Mouse (Mus musculus) intestine, postnatal 0 days (tissue): ENCODE results near the gene Cacna1g. TPM values are rescaled to one million over a fixed set of nuclear protein-coding genes. Genes with fewer than 3 reads are reported as not detected.

Experiments
- ATAC-seq: fragments of 200-750 bp; cut with Nextera tagmentation; 2 replicates; pipeline ENCODE4 v1.8.0; 2017; ENCODE audit warnings: mild to moderate bottlenecking, moderate TSS enrichment, moderate library complexity
- H3K27ac ChIP-seq: fragments of 300-500 bp; sonication (generic); 2 replicates; pipeline ENCODE4 v1.5.1; 2014; ENCODE audit warnings: mild to moderate bottlenecking, low read depth, low read length, moderate library complexity
- H3K27me3 ChIP-seq: fragments of 300-500 bp; sonication (generic); replicated peaks from 2 replicates; pipeline ENCODE4 v1.6.1; 2014; ENCODE audit warnings: low read length, mixed read lengths; ENCODE audit not compliant: control insufficient read depth, insufficient read depth
- H3K36me3 ChIP-seq: fragments of 300-500 bp; sonication (generic); 2 replicates; pipeline ENCODE4 v1.6.1; 2014; ENCODE audit warnings: mild to moderate bottlenecking, moderate library complexity; ENCODE audit not compliant: control insufficient read depth, insufficient read depth
- H3K4me1 ChIP-seq: fragments of 300-500 bp; sonication (generic); replicated peaks from 2 replicates; pipeline ENCODE4 v1.6.1; 2014; ENCODE audit warnings: antibody characterized with exemption, low read length, mixed read lengths; ENCODE audit not compliant: control insufficient read depth, insufficient read depth
- H3K4me2 ChIP-seq: fragments of 300-500 bp; sonication (generic); replicated peaks from 2 replicates; pipeline ENCODE4 v1.6.1; 2014; ENCODE audit warnings: low read depth, mild to moderate bottlenecking, moderate library complexity
- H3K4me3 ChIP-seq: fragments of 300-500 bp; sonication (generic); 2 replicates; pipeline ENCODE4 v1.5.1; 2014; ENCODE audit warnings: low read depth, low read length
- H3K9ac ChIP-seq: fragments of 300-500 bp; sonication (generic); 2 replicates; pipeline ENCODE4 v1.6.1; 2014; ENCODE audit warnings: mild to moderate bottlenecking, low read depth, low read length
- H3K9me3 ChIP-seq: fragments of 300-500 bp; sonication (generic); 2 replicates; pipeline ENCODE4 v1.6.1; 2016; ENCODE audit warnings: mixed run types; ENCODE audit not compliant: control insufficient read depth
- CTCF ChIP-seq: sonication (generic); IDR thresholded peaks from 2 replicates; pipeline ENCODE4 v1.5.1; 2016; ENCODE audit warnings: low read depth, mild to moderate bottlenecking, control low read depth, antibody characterized with exemption, moderate library complexity
- WGBS: fragments of 180-500 bp; shearing (Covaris S2); extraction: QIAGEN DNeasy Blood & Tissue Kit; methylation state at CpG from one replicate; pipeline ENCODE4 v1.1.7; 2014; 5-methylcytosine and 5-hydroxymethylcytosine counted together
- polyA plus RNA-seq: library from polyadenylated mRNA; unstranded; fragments of >200 nt; fragmentation: Nextera tagmentation; extraction: Ambion mirVana; gene quantifications from 2 replicates; pipeline ENCODE4 v1.2.1, GENCODE M21; 2015

Cacna1g gene
- polyA plus RNA-seq, 1 experiment from 2014 or later = 1.2 TPM

DNA sequence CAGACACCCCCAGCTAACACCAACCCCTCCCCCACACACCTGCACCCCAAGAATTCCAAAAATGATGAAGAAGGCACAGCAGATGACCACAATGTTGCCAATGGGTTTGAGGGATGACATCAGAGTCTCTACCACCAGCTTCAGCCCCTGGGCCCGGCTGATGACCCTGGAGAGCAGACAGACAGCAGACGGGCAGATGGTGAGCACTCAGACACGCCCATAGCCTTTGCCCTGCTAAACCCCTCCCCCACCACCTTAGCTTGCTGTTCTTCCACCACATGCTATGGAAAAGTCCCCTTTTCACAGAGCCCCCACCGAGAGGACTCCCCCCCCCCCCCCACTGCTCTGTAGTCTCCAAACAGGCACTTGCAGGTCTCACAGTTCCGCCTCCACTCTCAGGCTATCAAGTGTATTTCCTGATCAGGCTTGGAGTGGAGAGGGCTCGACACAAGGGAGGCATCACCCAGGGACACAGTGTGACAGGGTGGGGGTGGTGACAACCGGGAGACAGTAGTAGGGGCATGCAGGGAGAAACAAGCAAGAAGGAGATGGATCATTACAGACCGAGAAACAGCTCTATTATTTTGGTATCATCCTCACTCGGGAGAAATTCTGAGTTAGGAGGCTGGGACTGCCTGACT is 44.9 kb downstream of the Cacna1g start:
- no peak overlapping the region for H3K4me3 ChIP-seq
- ATAC-seq = no peak
- no peaks in the 10 kb centered on the region for H3K9me3 ChIP-seq
- 30% methylated on average over 9 of the region's 9 CpGs for WGBS
- H3K4me1 ChIP-seq = no peaks in the 10 kb centered on the region; the same call in 1 of the 2 replicates
- H3K27me3 ChIP-seq = peaks cover 12% of the 10 kb centered on the region; the same call in 1 of the 2 replicates
- no peak overlapping the region for H3K4me2 ChIP-seq
- no peak overlapping the region for H3K9ac ChIP-seq
- TF ChIP-seq CTCF = no peak
- no peak overlapping the region for H3K27ac ChIP-seq
- peaks cover 3% of the 10 kb centered on the region; the same call in 1 of the 2 replicates for H3K36me3 ChIP-seq

DNA sequence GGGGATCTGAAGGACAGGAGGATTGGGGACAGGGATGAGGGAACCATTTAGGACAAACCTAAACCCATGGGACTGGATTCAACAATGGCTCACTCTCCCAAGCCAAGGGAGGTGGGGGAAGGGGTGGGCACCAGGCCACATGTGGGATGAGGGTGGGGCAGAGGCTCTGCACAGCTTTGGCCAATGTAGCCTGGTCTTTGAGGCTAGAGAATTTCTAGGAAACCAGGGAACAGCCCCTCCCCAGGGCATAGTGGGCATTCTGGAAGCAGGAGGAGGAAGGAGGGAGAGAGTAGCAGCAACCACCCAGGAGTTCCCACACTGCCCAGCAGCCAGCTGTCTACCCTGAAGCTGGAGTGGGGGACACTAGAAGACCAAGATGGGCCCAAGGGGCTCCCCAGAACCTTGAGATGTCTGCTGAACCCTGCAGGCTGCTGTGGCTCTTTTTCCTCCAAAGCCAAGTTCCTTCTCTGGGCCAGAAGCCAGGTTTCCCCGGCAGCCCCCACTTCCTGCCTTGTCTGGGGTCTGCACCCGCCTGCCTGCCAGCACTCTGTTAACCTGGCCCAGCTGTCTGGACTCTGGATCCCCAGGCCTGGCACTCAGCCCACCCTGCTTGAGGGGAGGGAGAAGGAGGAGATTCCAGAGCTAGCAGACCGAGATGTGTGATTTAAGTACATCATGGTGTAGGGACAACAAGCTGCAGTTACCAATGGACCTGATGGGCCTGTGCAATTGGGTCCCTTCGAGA is 45.7 kb downstream of the Cacna1g start:
- Histone ChIP-seq H3K9ac (no peak overlapping the region), H3K9me3 (no peaks in the 10 kb centered on the region), H3K36me3 (no peaks in the 10 kb centered on the region), H3K4me2 (no peak overlapping the region), H3K4me1 (no peaks in the 10 kb centered on the region; the same call in 1 of the 2 replicates), H3K27ac (peak overlapping the region; percentile 23; the same call in 1 of the 2 replicates), H3K27me3 (peaks cover 5% of the 10 kb centered on the region; the same call in 1 of the 2 replicates), H3K4me3 (no peak overlapping the region)
- 34% methylated on average over 4 of the region's 4 CpGs for WGBS
- ATAC-seq = 0 out of 2 replicates have a peak, but pooled peaks have one; percentile 37
- TF ChIP-seq CTCF = no peak

DNA sequence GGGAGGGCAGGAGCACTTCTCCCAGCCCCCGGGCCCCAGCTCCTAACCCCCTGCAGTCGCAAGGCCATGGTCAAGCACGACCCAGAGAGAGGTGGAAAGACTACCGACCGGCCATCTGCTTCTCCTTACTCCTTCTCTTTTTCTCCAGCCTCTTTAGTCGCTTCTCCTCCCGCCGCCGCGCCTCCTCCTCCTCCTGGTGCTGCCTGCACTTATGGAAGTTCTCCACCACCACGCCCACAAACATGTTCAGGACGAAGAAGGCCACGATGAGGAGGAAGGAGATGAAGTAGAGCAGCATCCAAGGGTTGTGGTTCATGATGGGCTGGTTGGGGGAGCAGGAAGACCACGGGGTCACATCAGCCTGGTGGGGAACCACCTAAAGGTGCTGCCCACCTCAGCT is 48.3 kb downstream of the Cacna1g start:
- no peaks in the 10 kb centered on the region for H3K36me3 ChIP-seq
- ATAC-seq = no peak
- no peaks in the 10 kb centered on the region; the same call in 1 of the 2 replicates for H3K4me1 ChIP-seq
- no peak overlapping the region for H3K4me2 ChIP-seq
- H3K9me3 ChIP-seq = no peaks in the 10 kb centered on the region
- no peak overlapping the region for H3K4me3 ChIP-seq
- H3K9ac ChIP-seq = no peak overlapping the region
- WGBS = 53% methylated on average over 14 of the region's 14 CpGs
- TF ChIP-seq CTCF = no peak
- H3K27me3 ChIP-seq = no peaks in the 10 kb centered on the region
- H3K27ac ChIP-seq = no peak overlapping the region

- no peaks in the 10 kb centered on the region for H3K36me3 ChIP-seq
- no peak overlapping the region for H3K27ac ChIP-seq
- ATAC-seq = peak; percentile 57
- H3K4me3 ChIP-seq = no peak overlapping the region
- no peak overlapping the region for H3K9ac ChIP-seq
- H3K9me3 ChIP-seq = no peaks in the 10 kb centered on the region
- H3K4me1 ChIP-seq = no peaks in the 10 kb centered on the region; the same call in 1 of the 2 replicates
- no peak overlapping the region for H3K4me2 ChIP-seq
- no peak for TF ChIP-seq CTCF
- H3K27me3 ChIP-seq = no peaks in the 10 kb centered on the region
- WGBS = 38% methylated on average over 5 of the region's 5 CpGs
These were observed 48.8 kb downstream of the Cacna1g start for GRCm38 (mm10) chr11:94425215-94425614.

- 57% methylated on average over 15 of the region's 15 CpGs for WGBS
- H3K27me3 ChIP-seq = no peaks in the 10 kb centered on the region
- no peaks in the 10 kb centered on the region for H3K9me3 ChIP-seq
- no peaks in the 10 kb centered on the region for H3K36me3 ChIP-seq
- no peak overlapping the region for H3K27ac ChIP-seq
- no peak overlapping the region for H3K9ac ChIP-seq
- ATAC-seq = no peak
- H3K4me1 ChIP-seq = no peaks in the 10 kb centered on the region; the same call in 1 of the 2 replicates
- H3K4me3 ChIP-seq = no peak overlapping the region
- no peak for TF ChIP-seq CTCF
- H3K4me2 ChIP-seq = no peak overlapping the region
These were observed 49.6 kb downstream of the Cacna1g start for GRCm38 (mm10) chr11:94424380-94424779.

DNA sequence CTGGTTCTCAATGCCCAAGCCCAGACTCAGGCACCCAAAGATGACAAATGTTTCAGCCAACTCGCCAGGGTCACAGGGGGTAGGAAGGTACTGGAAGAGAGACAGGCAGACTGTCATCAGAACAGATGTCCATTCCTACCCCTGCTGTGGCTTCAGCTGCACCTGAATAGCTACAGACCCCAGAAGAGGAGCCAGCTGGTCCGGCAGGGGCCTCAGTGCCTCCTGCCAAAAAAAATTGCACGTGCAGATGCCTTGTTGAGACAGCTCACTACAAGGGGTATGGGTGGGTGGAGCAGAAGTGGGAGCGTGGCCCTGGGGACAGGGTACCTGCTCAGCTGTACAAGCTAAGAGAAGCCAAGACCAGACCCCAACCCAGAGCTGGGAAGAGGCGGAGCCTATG is 50.1 kb downstream of the Cacna1g start:
- Histone ChIP-seq H3K9me3 (no peaks in the 10 kb centered on the region), H3K27me3 (no peaks in the 10 kb centered on the region), H3K4me1 (no peaks in the 10 kb centered on the region; the same call in 1 of the 2 replicates), H3K4me2 (no peak overlapping the region), H3K4me3 (no peak overlapping the region), H3K27ac (no peak overlapping the region), H3K36me3 (no peaks in the 10 kb centered on the region), H3K9ac (no peak overlapping the region)
- WGBS = 73% methylated on average over 5 of the region's 5 CpGs
- ATAC-seq = no peak
- TF ChIP-seq CTCF = no peak
